Mouse (Mus musculus) spleen, adult 2 months (tissue): ENCODE data around the gene Ehmt2.

Experiments
- CTCF ChIP-seq: fragments of 200-500 bp; IDR thresholded peaks from 2 replicates; pipeline ENCODE4 v1.5.1; 2011; ENCODE audit warnings: mild to moderate bottlenecking, inconsistent platforms; ENCODE audit not compliant: insufficient read depth, insufficient read length, insufficient replicate concordance; ENCODE audit errors: extremely low read depth
- POLR2A ChIP-seq: fragments of 200-500 bp; IDR thresholded peaks from 2 replicates; pipeline ENCODE4 v1.6.1; 2011; ENCODE audit warnings: low read depth, low read length, inconsistent platforms

DNA sequence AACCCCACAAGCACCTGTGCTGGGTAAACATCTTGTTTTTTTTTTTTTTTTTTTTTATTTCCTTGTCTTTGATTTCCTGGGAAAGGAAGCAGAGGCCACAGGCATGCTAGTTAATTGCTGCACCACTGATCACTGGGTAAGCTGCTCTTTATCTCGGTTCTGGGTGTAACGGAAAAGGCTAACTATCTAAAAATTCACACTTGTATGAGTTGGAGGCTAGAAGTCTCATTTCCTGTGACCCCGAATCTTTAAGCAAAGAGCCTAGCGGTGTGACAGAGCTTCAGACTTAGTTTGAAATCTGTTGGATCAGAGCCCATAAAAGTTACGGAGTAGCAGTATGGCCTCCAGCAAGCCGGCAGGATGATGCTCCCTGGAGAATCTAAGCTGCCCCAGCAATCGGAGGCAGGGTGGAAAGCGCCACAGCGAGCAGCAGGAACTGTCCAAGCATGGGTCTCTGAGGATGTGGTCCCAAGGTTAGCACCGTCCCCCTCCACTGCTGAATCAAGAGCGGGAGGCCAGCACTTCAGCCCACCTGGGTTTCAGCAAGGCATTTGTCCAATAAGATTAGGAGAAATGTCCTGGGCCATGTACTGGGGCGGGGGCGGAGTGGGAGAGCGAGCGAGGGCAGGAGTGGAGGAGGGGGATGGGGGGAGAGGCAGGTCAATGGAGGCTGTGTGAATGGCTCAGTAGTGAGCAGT, 43.2 kb downstream of the Ehmt2 start:
- TF ChIP-seq CTCF (no peak), POLR2A (no peak)
